In genomic region chr8:106978755-106979251, GRCm38 (mm10) we compare ENCODE assay signal across 8 mouse cellular contexts. TPM values are rescaled to one million over a fixed set of nuclear protein-coding genes. Genes with fewer than 3 reads are reported as not detected.
DNase-seq lines count a peak whose midpoint lies in the region; ATAC-seq lines count a peak whose summit lies in the region.

No protein-coding gene starts in this region.

- no peak overlapping the region for H3K4me2 ChIP-seq in kidney, embryonic 16.5 days (replicated peaks; ENCODE audit: low read depth, low read length)
- no peak overlapping the region for H3K4me2 ChIP-seq in forebrain, embryonic 16.5 days (ENCODE audit: low read length)
- no peak overlapping the region for H3K4me2 ChIP-seq in liver, embryonic 12.5 days

- no peak for ATAC-seq in kidney, embryonic 16.5 days (ENCODE audit: low FRiP score, low TSS enrichment)
- ATAC-seq in forebrain, embryonic 16.5 days: peak; percentile 96
- no peak for ATAC-seq in liver, embryonic 12.5 days
- no peak for ATAC-seq in cerebellum, adult (ENCODE audit: insufficient number of reproducible peaks, low FRiP score, low TSS enrichment)

- peak; percentile 78 for DNase-seq in kidney, adult 9 months
- peak; percentile 59 for DNase-seq in brain, adult 2 months (ENCODE audit: low read depth, low spot score)
- DNase-seq in lung, postnatal 25 days (ENCODE audit: low spot score): peak; percentile 69
- no peak for DNase-seq in thymus, postnatal 4 days

- H3K4me1 ChIP-seq in kidney, embryonic 16.5 days (ENCODE audit: insufficient read depth, low read length): 0 out of 2 replicates have a peak, but pooled peaks cover 3% of the 10 kb centered on the region
- H3K4me1 ChIP-seq in forebrain, embryonic 16.5 days (replicated peaks; ENCODE audit: control insufficient read depth, insufficient read depth, low read length): peaks cover 12% of the 10 kb centered on the region
- no peaks in the 10 kb centered on the region for H3K4me1 ChIP-seq in liver, embryonic 12.5 days

- H3K9ac ChIP-seq in kidney, embryonic 16.5 days (replicated peaks; ENCODE audit: low read length): no peak overlapping the region
- H3K9ac ChIP-seq in forebrain, embryonic 16.5 days (replicated peaks; ENCODE audit: low read depth, low read length): no peak overlapping the region
- no peak overlapping the region for H3K9ac ChIP-seq in liver, embryonic 12.5 days

- H3K27me3 ChIP-seq in kidney, embryonic 16.5 days (ENCODE audit: insufficient read depth, low read length): no peaks in the 10 kb centered on the region
- peaks cover 47% of the 10 kb centered on the region for H3K27me3 ChIP-seq in forebrain, embryonic 16.5 days (replicated peaks; ENCODE audit: control insufficient read depth, insufficient read depth, low read length)
- H3K27me3 ChIP-seq in liver, embryonic 12.5 days (replicated peaks): no peaks in the 10 kb centered on the region

- peaks cover 15% of the 10 kb centered on the region; the same call in 1 of the 2 replicates for H3K36me3 ChIP-seq in kidney, embryonic 16.5 days (ENCODE audit: insufficient read depth, low read length)
- H3K36me3 ChIP-seq in forebrain, embryonic 16.5 days (ENCODE audit: control insufficient read depth, insufficient read depth): no peaks in the 10 kb centered on the region
- H3K36me3 ChIP-seq in liver, embryonic 12.5 days: 0 out of 2 replicates have a peak, but pooled peaks cover 5% of the 10 kb centered on the region

- no peak overlapping the region for H3K27ac ChIP-seq in kidney, embryonic 16.5 days (ENCODE audit: low read length)
- no peak overlapping the region for H3K27ac ChIP-seq in forebrain, embryonic 16.5 days (ENCODE audit: low read length)
- H3K27ac ChIP-seq in liver, embryonic 12.5 days: no peak overlapping the region

- H3K4me3 ChIP-seq in kidney, embryonic 16.5 days (ENCODE audit: low read length): no peak overlapping the region
- H3K4me3 ChIP-seq in forebrain, embryonic 16.5 days (replicated peaks; ENCODE audit: low read length): no peak overlapping the region
- H3K4me3 ChIP-seq in liver, embryonic 12.5 days: no peak overlapping the region

- H3K9me3 ChIP-seq in kidney, embryonic 16.5 days (ENCODE audit: low read length): no peaks in the 10 kb centered on the region
- H3K9me3 ChIP-seq in forebrain, embryonic 16.5 days (ENCODE audit: control insufficient read depth, low read length): no peaks in the 10 kb centered on the region
- H3K9me3 ChIP-seq in liver, embryonic 12.5 days (replicated peaks): no peaks in the 10 kb centered on the region

- WGBS in kidney, embryonic 16.5 days: 72% methylated on average over 2 of the region's 2 CpGs
- WGBS in forebrain, embryonic 16.5 days: 9% methylated on average over 2 of the region's 2 CpGs
- 62% methylated on average over 2 of the region's 2 CpGs for WGBS in liver, embryonic 12.5 days (ENCODE audit: insufficient replicate concordance)

RNA-seq across cellular contexts. Expression of gene Sntb2, which starts 43.3 kb away (rescaled TPM):
- 12.2 and 15.9 TPM in 2 replicates for polyA plus RNA-seq in kidney, embryonic 16.5 days (2015; fragmentation: Nextera tagmentation; extraction: Ambion mirVana)
- polyA plus RNA-seq in forebrain, embryonic 16.5 days (2015; fragmentation: Nextera tagmentation; extraction: Ambion mirVana): 2.8 and 4.8 TPM in 2 replicates
- 3.5 and 4.1 TPM in 2 replicates for polyA plus RNA-seq in liver, embryonic 12.5 days (2016; fragmentation: Nextera tagmentation; extraction: Ambion mirVana)

RNA-seq across cellular contexts. Expression of gene Vps4a, which starts 52.2 kb away (rescaled TPM):
- polyA plus RNA-seq in kidney, embryonic 16.5 days (2015; fragmentation: Nextera tagmentation; extraction: Ambion mirVana): 68.0 and 68.8 TPM in 2 replicates
- polyA plus RNA-seq in forebrain, embryonic 16.5 days (2015; fragmentation: Nextera tagmentation; extraction: Ambion mirVana): 153 and 158 TPM in 2 replicates
- 32.8 and 33.7 TPM in 2 replicates for polyA plus RNA-seq in liver, embryonic 12.5 days (2016; fragmentation: Nextera tagmentation; extraction: Ambion mirVana)
